Mouse (Mus musculus) cerebellum, adult 2 months (tissue): ENCODE results near the gene Il10.

Source experiments
- CTCF ChIP-seq: fragments of 200-500 bp; IDR thresholded peaks from 2 replicates; pipeline ENCODE4 v1.5.1; 2011; ENCODE audit warnings: low read depth, mild to moderate bottlenecking, control low read depth, low read length, moderate library complexity, borderline replicate concordance; ENCODE audit not compliant: insufficient read depth
- POLR2A ChIP-seq: fragments of 200-500 bp; IDR thresholded peaks from 2 replicates; pipeline ENCODE4 v1.6.1; 2011; ENCODE audit warnings: low read length, control low read depth, borderline replicate concordance; ENCODE audit not compliant: insufficient read depth

DNA sequence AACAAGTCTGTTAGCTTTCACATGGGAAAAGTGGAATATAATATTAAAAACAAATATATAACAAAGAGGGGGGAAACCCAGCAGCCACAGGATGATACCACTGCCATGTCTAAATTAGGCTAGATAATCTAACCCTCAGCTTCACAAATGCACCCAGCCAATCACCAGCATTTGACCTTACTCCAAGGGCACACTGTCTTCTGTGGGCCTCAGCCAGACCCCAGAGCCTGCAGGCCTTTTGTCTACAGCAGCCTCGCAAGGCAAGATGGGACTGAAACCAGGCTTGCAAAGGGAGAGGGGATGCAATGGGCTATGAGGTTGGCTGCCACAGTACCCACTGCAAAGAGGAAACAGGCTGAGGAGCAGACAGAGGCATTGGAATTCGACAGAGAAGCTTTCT, 22.6 kb downstream of the Il10 start:
- TF ChIP-seq CTCF (no peak), POLR2A (no peak)
